Mouse (Mus musculus) limb, embryonic 14.5 days (tissue): Measurements from ENCODE around the gene C1ql4. TPM values are rescaled to one million over a fixed set of nuclear protein-coding genes. Genes with fewer than 3 reads are reported as not detected.
"Not testable (repeated sequence)": the region's sequence is repeated elsewhere in the genome, so short reads cannot be mapped to it uniquely, and the experiment has no call there.

Source experiments
- ATAC-seq: fragments of 200-750 bp; cut with Nextera tagmentation; 2 replicates; pipeline ENCODE4 v1.8.0; 2017; ENCODE audit warnings: low read depth, moderate number of reproducible peaks, moderate TSS enrichment; ENCODE audit not compliant: low FRiP score
- DNase-seq: peaks from one replicate; pipeline ENCODE4 v3.0.0-alpha.2; 2015; ENCODE audit warnings: low spot score
- H3K27ac ChIP-seq: fragments of 300-500 bp; sonication (generic); replicated peaks from 2 replicates; pipeline ENCODE4 v1.5.1; 2014; ENCODE audit warnings: low read depth, mild to moderate bottlenecking, low read length, moderate library complexity, mixed read lengths
- H3K27me3 ChIP-seq: fragments of 300-500 bp; sonication (generic); 2 replicates; pipeline ENCODE4 v1.6.1; 2014; ENCODE audit warnings: low read length, mixed read lengths; ENCODE audit not compliant: control insufficient read depth, insufficient read depth
- H3K36me3 ChIP-seq: fragments of 300-500 bp; sonication (generic); 2 replicates; pipeline ENCODE4 v1.6.1; 2014; ENCODE audit warnings: mild to moderate bottlenecking, low read length, moderate library complexity, mixed read lengths; ENCODE audit not compliant: control insufficient read depth, insufficient read depth
- H3K4me1 ChIP-seq: fragments of 300-500 bp; sonication (generic); 2 replicates; pipeline ENCODE4 v1.6.1; 2014; ENCODE audit warnings: antibody characterized with exemption, low read length, mixed read lengths; ENCODE audit not compliant: control insufficient read depth, insufficient read depth
- H3K4me2 ChIP-seq: fragments of 300-500 bp; sonication (generic); replicated peaks from 2 replicates; pipeline ENCODE4 v1.6.1; 2014; ENCODE audit warnings: low read depth, mild to moderate bottlenecking, low read length, moderate library complexity; ENCODE audit not compliant: severe bottlenecking
- H3K4me3 ChIP-seq: fragments of 300-500 bp; sonication (generic); replicated peaks from 2 replicates; pipeline ENCODE4 v1.5.1; 2014; ENCODE audit warnings: low read length
- H3K9ac ChIP-seq: fragments of 300-500 bp; sonication (generic); 2 replicates; pipeline ENCODE4 v1.6.1; 2014; ENCODE audit warnings: mild to moderate bottlenecking, low read depth, low read length, moderate library complexity; ENCODE audit not compliant: severe bottlenecking
- H3K9me3 ChIP-seq: fragments of 300-500 bp; sonication (generic); 2 replicates; pipeline ENCODE4 v1.6.1; 2016; ENCODE audit warnings: low read length; ENCODE audit not compliant: control insufficient read depth
- POLR2A ChIP-seq: fragments of 200-500 bp; IDR thresholded peaks from 2 replicates; pipeline ENCODE4 v1.8.0; 2012; ENCODE audit warnings: inconsistent platforms, mild to moderate bottlenecking, moderate library complexity, borderline replicate concordance; ENCODE audit not compliant: insufficient read depth, insufficient read length; ENCODE audit errors: extremely low read depth
- WGBS: fragments of 180-500 bp; shearing (Covaris S2); extraction: QIAGEN DNeasy Blood & Tissue Kit; methylation state at CpG from one replicate; pipeline ENCODE4 v1.1.7; 2014; 5-methylcytosine and 5-hydroxymethylcytosine counted together
- polyA plus RNA-seq, 2 experiments: library from polyadenylated mRNA; depleted of rRNA in 1 of 2; stranded (reverse) in 1 of 2; unstranded in 1 of 2; fragments of >200 nt; fragmentation: Nextera tagmentation in 1 of 2; extraction: Ambion mirVana in 1 of 2; gene quantifications; 2 replicates each; pipeline versions ENCODE4 v1.2.1 to v1.2.3; 2012 to 2014

Gene C1ql4
- polyA plus RNA-seq, 2 experiments, result not detected

GRCm38 (mm10) chr15:99079804-99080203, 7.8 kb downstream of the C1ql4 start:
- no peak for ATAC-seq
- Histone ChIP-seq H3K4me3 (no peak overlapping the region), H3K36me3 (peaks cover 42% of the 10 kb centered on the region), H3K4me1 (peaks cover 10% of the 10 kb centered on the region), H3K27ac (no peak overlapping the region), H3K9ac (no peak overlapping the region), H3K27me3 (peaks cover 11% of the 10 kb centered on the region), H3K9me3 (no peaks in the 10 kb centered on the region), H3K4me2 (no peak overlapping the region)
- WGBS, result 78% methylated on average over 3 of the region's 3 CpGs
- TF ChIP-seq POLR2A, result no peak
- DNase-seq, result no peak

- H3K27me3 ChIP-seq, result no peaks in the 10 kb centered on the region
- H3K9me3 ChIP-seq, result no peaks in the 10 kb centered on the region
- H3K4me2 ChIP-seq, result no peak overlapping the region
- no peak for ATAC-seq
- H3K9ac ChIP-seq, result 0 out of 2 replicates have a peak overlapping the region, but pooled peaks have one; percentile 16
- H3K36me3 ChIP-seq, result peaks cover 42% of the 10 kb centered on the region
- H3K27ac ChIP-seq, result no peak overlapping the region
- DNase-seq, result no peak
- WGBS, result 83% methylated on average over 15 of the region's 15 CpGs
- H3K4me3 ChIP-seq, result no peak overlapping the region
- peaks cover 13% of the 10 kb centered on the region for H3K4me1 ChIP-seq
- no peak for TF ChIP-seq POLR2A
Measured at GRCm38 (mm10) chr15:99078181-99078910, 9.3 kb downstream of the C1ql4 start.

GRCm38 (mm10) chr15:99076011-99076410, 11.6 kb downstream of the C1ql4 start:
- not testable (repeated sequence) for H3K4me3 ChIP-seq, DNase-seq, H3K9me3 ChIP-seq, ATAC-seq, H3K27ac ChIP-seq, H3K27me3 ChIP-seq
- Histone ChIP-seq H3K4me2 (peak overlapping the region; percentile 85), H3K4me1 (peaks cover 13% of the 10 kb centered on the region), H3K9ac (0 out of 2 replicates have a peak overlapping the region, but pooled peaks have one; percentile 70), H3K36me3 (peaks cover 21% of the 10 kb centered on the region)
- WGBS, result 99% methylated on average over 3 of the region's 3 CpGs

- DNase-seq, result peak; percentile 98
- peaks cover 13% of the 10 kb centered on the region for H3K4me1 ChIP-seq
- peak overlapping the region; percentile 85 for H3K4me2 ChIP-seq
- under 1% methylated on average over 44 of the region's 44 CpGs for WGBS
- peak overlapping the region; percentile 70 for H3K9ac ChIP-seq
- 0 out of 2 replicates have a peak, but pooled peaks have one; percentile 7 for TF ChIP-seq POLR2A
- peak overlapping the region; percentile 64 for H3K4me3 ChIP-seq
- H3K27ac ChIP-seq, result peak overlapping the region; percentile 96
- ATAC-seq, result peak; percentile 98
- no peaks in the 10 kb centered on the region for H3K9me3 ChIP-seq
- H3K27me3 ChIP-seq, result no peaks in the 10 kb centered on the region
- H3K36me3 ChIP-seq, result peaks cover 11% of the 10 kb centered on the region; the same call in 1 of the 2 replicates
Measured at GRCm38 (mm10) chr15:99074600-99075333, 12.8 kb downstream of the C1ql4 start.

GRCm38 (mm10) chr15:99074019-99074599, 13.5 kb downstream of the C1ql4 start, which contains the start of gene Troap:
Gene Troap, plus strand, starts transcription at chr15:99074575.
- no peaks in the 10 kb centered on the region for H3K9me3 ChIP-seq
- peak; percentile 20 for ATAC-seq
- DNase-seq, result no peak
- no peak for TF ChIP-seq POLR2A
- H3K4me3 ChIP-seq, result peak within 1 kb of the TSS; percentile 64
- H3K9ac ChIP-seq, result peak within 1 kb of the TSS; percentile 70
- H3K27ac ChIP-seq, result peak within 1 kb of the TSS; percentile 96
- peaks cover 11% of the 10 kb centered on the region; the same call in 1 of the 2 replicates for H3K36me3 ChIP-seq
- 21% methylated on average over 9 of the region's 9 CpGs for WGBS
- H3K4me2 ChIP-seq, result peak within 1 kb of the TSS; percentile 85
- H3K27me3 ChIP-seq, result no peaks in the 10 kb centered on the region
- H3K4me1 ChIP-seq, result peaks cover 13% of the 10 kb centered on the region
